Mouse (Mus musculus): ENCODE results near the gene Fbxl8.

DNA sequence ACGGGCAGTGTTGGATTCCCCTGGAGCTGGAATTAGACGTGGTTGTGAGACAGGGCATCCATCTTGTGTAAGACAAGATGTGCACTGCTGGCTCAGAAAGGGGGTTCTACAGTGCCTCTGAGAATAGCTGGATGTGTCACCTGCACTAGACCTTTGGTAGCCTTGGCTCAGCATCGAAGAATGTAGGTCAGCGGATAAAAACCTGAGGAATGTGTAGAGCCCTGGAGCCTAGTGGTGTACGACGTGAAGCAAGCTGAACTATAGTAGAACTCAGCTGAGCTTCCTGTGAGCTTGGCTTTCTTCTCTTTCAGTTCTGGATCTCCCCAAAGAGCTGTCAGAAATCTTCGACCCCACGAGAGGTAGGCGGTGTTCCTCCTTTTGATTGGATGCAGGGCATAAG, 39.4 kb downstream of the Fbxl8 start:
- TF ChIP-seq CTCF (IDR thresholded peaks at IDR 0.05; ENCODE audit: low read depth) (no peak), EP300 (optimal IDR thresholded peaks at IDR 0.05) (no peak)
